Mouse (Mus musculus): Measurements from ENCODE around the gene Myo1f.

GRCm38 (mm10) chr17:33600831-33601230 lies 45.3 kb downstream of the Myo1f start:
- TF ChIP-seq CTCF (IDR thresholded peaks at IDR 0.05; ENCODE audit: low read depth), result no peak
- TF ChIP-seq EP300 (IDR thresholded peaks at IDR 0.05; ENCODE audit: low read depth), result no peak

Data from heart, postnatal 0 days (tissue).